8 mouse cellular contexts compared by ENCODE assay signal in the genomic region with DNA sequence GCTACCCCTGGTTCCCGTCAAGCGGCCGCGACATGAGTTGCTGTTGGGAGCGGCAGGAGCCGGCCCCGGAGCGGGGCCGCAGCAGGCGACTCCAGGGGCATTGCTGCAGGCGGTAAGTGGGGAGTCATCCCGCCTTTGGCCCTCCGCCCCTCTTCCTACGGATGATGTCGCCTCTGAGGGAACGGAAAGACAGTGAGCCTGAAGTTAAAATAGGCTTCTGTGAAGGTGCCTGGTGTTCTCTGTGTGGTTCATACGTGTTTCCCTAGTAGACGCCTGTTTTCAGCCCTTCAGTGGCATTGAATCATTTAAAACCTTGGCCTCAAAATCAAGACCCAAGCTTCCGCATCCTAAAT. TPM values are rescaled to one million over a fixed set of nuclear protein-coding genes. Genes with fewer than 3 reads are reported as not detected.
DNase-seq lines count a peak whose midpoint lies in the region; ATAC-seq lines count a peak whose summit lies in the region.

No protein-coding gene starts in this region.

- H3K27me3 ChIP-seq in heart, embryonic 11.5 days (ENCODE audit: control insufficient read depth, insufficient read depth, low read length): no peaks in the 10 kb centered on the region
- no peaks in the 10 kb centered on the region for H3K27me3 ChIP-seq in forebrain, embryonic 12.5 days
- H3K27me3 ChIP-seq in liver, embryonic 13.5 days: no peaks in the 10 kb centered on the region

- peak overlapping the region; percentile 95 for H3K9ac ChIP-seq in heart, embryonic 11.5 days (ENCODE audit: low read depth, low read length)
- peak overlapping the region; percentile 92 for H3K9ac ChIP-seq in forebrain, embryonic 12.5 days
- peak overlapping the region; percentile 91 for H3K9ac ChIP-seq in liver, embryonic 13.5 days

- no peak for DNase-seq in heart, postnatal 4 days
- DNase-seq in liver, embryonic 13.5 days: no peak
- DNase-seq in right cerebral cortex, adult 2 months (ENCODE audit: low spot score in 2 of 2): no peak
- DNase-seq in spleen, postnatal 36 days (ENCODE audit: low spot score in 2 of 2): no peak
- no peak for DNase-seq in frontal cortex, postnatal 25 days (ENCODE audit: low spot score in 2 of 2)

- peak overlapping the region; percentile 86 for H3K27ac ChIP-seq in heart, embryonic 11.5 days (ENCODE audit: low read depth, low read length)
- peak overlapping the region; percentile 81 for H3K27ac ChIP-seq in forebrain, embryonic 12.5 days
- H3K27ac ChIP-seq in liver, embryonic 13.5 days: peak overlapping the region; percentile 77

- H3K4me2 ChIP-seq in heart, embryonic 11.5 days: peak overlapping the region; percentile 89
- peak overlapping the region; percentile 59 for H3K4me2 ChIP-seq in forebrain, embryonic 12.5 days
- peak overlapping the region; percentile 80 for H3K4me2 ChIP-seq in liver, embryonic 13.5 days

- H3K4me1 ChIP-seq in heart, embryonic 11.5 days (ENCODE audit: control insufficient read depth, insufficient read depth, low read length): peaks cover 6% of the 10 kb centered on the region
- H3K4me1 ChIP-seq in forebrain, embryonic 12.5 days: peaks cover 22% of the 10 kb centered on the region
- H3K4me1 ChIP-seq in liver, embryonic 13.5 days (replicated peaks): peaks cover 38% of the 10 kb centered on the region

- H3K9me3 ChIP-seq in heart, embryonic 11.5 days (replicated peaks; ENCODE audit: control insufficient read depth, low read length): no peaks in the 10 kb centered on the region
- no peaks in the 10 kb centered on the region for H3K9me3 ChIP-seq in forebrain, embryonic 12.5 days
- H3K9me3 ChIP-seq in liver, embryonic 13.5 days (replicated peaks): no peaks in the 10 kb centered on the region

- WGBS in heart, embryonic 11.5 days (ENCODE audit: insufficient replicate concordance): under 1% methylated on average over 19 of the region's 19 CpGs
- WGBS in forebrain, embryonic 12.5 days: 0% methylated on average over 19 of the region's 19 CpGs
- WGBS in liver, embryonic 13.5 days (ENCODE audit: insufficient replicate concordance): under 1% methylated on average over 19 of the region's 19 CpGs

- H3K4me3 ChIP-seq in heart, embryonic 11.5 days (ENCODE audit: low read depth, low read length): peak overlapping the region; percentile 84
- peak overlapping the region; percentile 94 for H3K4me3 ChIP-seq in forebrain, embryonic 12.5 days (replicated peaks)
- H3K4me3 ChIP-seq in liver, embryonic 13.5 days (replicated peaks): peak overlapping the region; percentile 90

- peaks cover 14% of the 10 kb centered on the region for H3K36me3 ChIP-seq in heart, embryonic 11.5 days (ENCODE audit: control insufficient read depth, insufficient read depth, low read length)
- H3K36me3 ChIP-seq in forebrain, embryonic 12.5 days (replicated peaks): peaks cover 41% of the 10 kb centered on the region
- peaks cover 45% of the 10 kb centered on the region for H3K36me3 ChIP-seq in liver, embryonic 13.5 days

- ATAC-seq in heart, embryonic 11.5 days (replicated peaks; ENCODE audit: insufficient number of reproducible peaks, low FRiP score, low TSS enrichment): peak; percentile 39
- peak; percentile 21 for ATAC-seq in CD4-positive, CD25-positive, alpha-beta regulatory T cell, adult 4 months
- no peak for ATAC-seq in forebrain, embryonic 12.5 days (ENCODE audit: low FRiP score)
- no peak for ATAC-seq in liver, embryonic 13.5 days (ENCODE audit: low read depth)

RNA-seq across cellular contexts. Expression of gene Snrnp40, which starts 0.3 kb away (rescaled TPM):
- 87.0 and 94.0 TPM in 2 replicates for polyA plus RNA-seq in heart, embryonic 11.5 days (2014; fragmentation: Nextera tagmentation; extraction: Ambion mirVana)
- total RNA-seq in heart, postnatal 4 days (2021): 10 to 100 TPM; 39.0 to 40.0 TPM
- polyA plus RNA-seq in CD4-positive, CD25-positive, alpha-beta regulatory T cell, adult 4 months (2017; shearing (Covaris generic)): 10 to 100 TPM; 62.7 to 63.8 TPM
- 196 and 203 TPM in 2 replicates for polyA plus RNA-seq in forebrain, embryonic 12.5 days (2016; fragmentation: Nextera tagmentation; extraction: Ambion mirVana)
- polyA plus RNA-seq in liver, embryonic 13.5 days (2015; fragmentation: Nextera tagmentation; extraction: Ambion mirVana): 94.0 and 96.3 TPM in 2 replicates

RNA-seq across cellular contexts. Expression of gene Zcchc17, which starts 0.5 kb away (rescaled TPM):
- 50.9 and 56.5 TPM in 2 replicates for polyA plus RNA-seq in heart, embryonic 11.5 days (2014; fragmentation: Nextera tagmentation; extraction: Ambion mirVana)
- total RNA-seq in heart, postnatal 4 days (2021): 10 to 100 TPM; 23.1 to 24.3 TPM
- 10 to 100 TPM; 63.4 to 82.4 TPM for polyA plus RNA-seq in CD4-positive, CD25-positive, alpha-beta regulatory T cell, adult 4 months (2017; shearing (Covaris generic))
- 74.2 and 78.4 TPM in 2 replicates for polyA plus RNA-seq in forebrain, embryonic 12.5 days (2016; fragmentation: Nextera tagmentation; extraction: Ambion mirVana)
- 50.2 and 57.6 TPM in 2 replicates for polyA plus RNA-seq in liver, embryonic 13.5 days (2015; fragmentation: Nextera tagmentation; extraction: Ambion mirVana)

RNA-seq across cellular contexts. Expression of gene Gm10570, which starts 51.7 kb away (rescaled TPM):
- 0.82 TPM in 1 of 2 replicates, not detected in the other for polyA plus RNA-seq in heart, embryonic 11.5 days (2014; fragmentation: Nextera tagmentation; extraction: Ambion mirVana)
- total RNA-seq in heart, postnatal 4 days (2021): under 1 TPM; 0.59 to 0.60 TPM
- not detected for polyA plus RNA-seq in CD4-positive, CD25-positive, alpha-beta regulatory T cell, adult 4 months (2017; shearing (Covaris generic))
- not detected in 2 replicates for polyA plus RNA-seq in forebrain, embryonic 12.5 days (2016; fragmentation: Nextera tagmentation; extraction: Ambion mirVana)
- polyA plus RNA-seq in liver, embryonic 13.5 days (2015; fragmentation: Nextera tagmentation; extraction: Ambion mirVana): not detected in 2 replicates

RNA-seq across cellular contexts. Expression of gene Fabp3, which starts 51.8 kb away (rescaled TPM):
- 514 and 562 TPM in 2 replicates for polyA plus RNA-seq in heart, embryonic 11.5 days (2014; fragmentation: Nextera tagmentation; extraction: Ambion mirVana)
- 1,000 to 10,000 TPM; 6,197 to 6,868 TPM for total RNA-seq in heart, postnatal 4 days (2021)
- not detected for polyA plus RNA-seq in CD4-positive, CD25-positive, alpha-beta regulatory T cell, adult 4 months (2017; shearing (Covaris generic))
- 18.8 and 22.3 TPM in 2 replicates for polyA plus RNA-seq in forebrain, embryonic 12.5 days (2016; fragmentation: Nextera tagmentation; extraction: Ambion mirVana)
- polyA plus RNA-seq in liver, embryonic 13.5 days (2015; fragmentation: Nextera tagmentation; extraction: Ambion mirVana): 1.5 and 2.8 TPM in 2 replicates

Comparison
In these comparisons a context has a peak if more than half of its experiments do, and no peak if none do; other contexts are left out.
1. ATAC-seq: peak in heart, embryonic 11.5 days (single experiment) and CD4-positive, CD25-positive, alpha-beta regulatory T cell, adult 4 months (single experiment); none in forebrain, embryonic 12.5 days (single experiment) and liver, embryonic 13.5 days (single experiment).
2. Peak in every context shown above with its lines, with median percentiles within 50 percentile points of each other: H3K27ac ChIP-seq, H3K4me2 ChIP-seq, H3K4me3 ChIP-seq and H3K9ac ChIP-seq.